In the genomic region with DNA sequence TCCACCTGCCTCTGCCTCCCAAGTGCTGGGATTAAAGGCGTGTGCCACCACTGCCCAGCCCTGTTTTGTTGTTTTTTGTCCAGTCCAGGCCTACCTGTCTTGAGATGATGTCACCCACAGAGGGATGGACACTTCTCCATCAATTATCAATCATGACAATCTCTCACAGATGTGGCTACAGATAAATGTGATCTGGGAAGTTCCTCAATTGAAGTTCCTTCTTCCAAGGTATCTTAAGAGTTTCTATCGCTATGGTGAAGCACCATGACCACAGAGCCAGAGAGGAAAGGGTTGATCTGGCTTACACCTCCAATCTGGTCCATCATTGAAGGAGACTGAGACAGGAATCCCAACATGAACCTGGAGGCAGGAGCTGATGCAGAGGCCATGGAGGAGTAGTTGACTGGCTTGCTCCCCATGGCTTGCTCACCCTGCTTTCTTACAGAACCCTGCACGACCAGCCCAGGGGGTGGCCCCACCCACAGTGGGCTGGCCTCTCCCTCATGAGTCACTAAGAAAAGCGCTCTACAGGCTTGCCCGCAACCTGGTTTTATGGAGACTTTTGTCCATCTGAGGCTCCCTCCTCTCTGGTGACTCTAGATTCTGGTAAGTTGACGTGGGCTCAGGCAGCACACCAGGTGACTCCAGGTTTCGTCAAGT, we compare ENCODE assay signal across 25 mouse cellular contexts. TPM values are rescaled to one million over a fixed set of nuclear protein-coding genes. Genes with fewer than 3 reads are reported as not detected.
DNase-seq lines count a peak whose midpoint lies in the region; ATAC-seq and TF ChIP-seq lines count a peak whose summit lies in the region.
"Had no signal": no experiment of that assay in that cellular context is flagged by ENCODE, and none has a peak within 500 bp of the region (broad histone marks: within the 10 kb centered on the region; RNA-seq: fewer than 3 reads in every experiment).

No protein-coding gene starts in this region.

- H3ac ChIP-seq in myocyte (ENCODE audit: control insufficient read depth, insufficient read length) = no peak overlapping the region

- H3K79me2 ChIP-seq in myocyte (ENCODE audit: control insufficient read depth, insufficient read depth) = no peaks in the 10 kb centered on the region

- intact Hi-C loops in left cerebral cortex, adult 2 months (cut with DNase I) = no loop called here

- ATAC-seq in intestine, embryonic 15.5 days = no peak
- no peak for ATAC-seq in intestine, postnatal 0 days
- ATAC-seq in liver, embryonic 13.5 days (ENCODE audit: low read depth) = 0 out of 2 replicates have a peak, but pooled peaks have one; percentile 33
- ATAC-seq: forebrain, postnatal 0 days; midbrain, embryonic 13.5 days had no signal

- 63% methylated on average over 7 of the region's 7 CpGs for WGBS in intestine, embryonic 15.5 days
- 63% methylated on average over 7 of the region's 7 CpGs for WGBS in intestine, postnatal 0 days
- 55% methylated on average over 7 of the region's 7 CpGs for WGBS in liver, embryonic 13.5 days (ENCODE audit: insufficient replicate concordance)

- peak; percentile 31 for TF ChIP-seq POLR2A in myocyte (IDR thresholded peaks at IDR 0.05; ENCODE audit: insufficient read length, low read depth)

- H3K4me1 ChIP-seq in intestine, embryonic 15.5 days (replicated peaks) = 0 out of 2 replicates have a peak, but pooled peaks cover 2% of the 10 kb centered on the region
- no peaks in the 10 kb centered on the region; the same call in 1 of the 2 replicates for H3K4me1 ChIP-seq in intestine, postnatal 0 days (replicated peaks; ENCODE audit: control insufficient read depth, insufficient read depth, low read length)
- H3K4me1 ChIP-seq in liver, embryonic 13.5 days (replicated peaks) = peaks cover 75% of the 10 kb centered on the region

- H3K27ac ChIP-seq in intestine, embryonic 15.5 days = no peak overlapping the region
- no peak overlapping the region for H3K27ac ChIP-seq in intestine, postnatal 0 days (ENCODE audit: low read depth, low read length)
- H3K27ac ChIP-seq in liver, embryonic 13.5 days = peak overlapping the region; percentile 66; the same call in 1 of the 2 replicates
- H3K27ac ChIP-seq in left cerebral cortex, adult 2 months = no peak overlapping the region
- H3K27ac ChIP-seq: gastrocnemius, adult 2 months; heart, embryonic 15.5 days; limb, embryonic 10.5 days; macrophage; midbrain, embryonic 13.5 days had no signal

- no peak overlapping the region for H3K4me2 ChIP-seq in intestine, embryonic 15.5 days (replicated peaks)
- H3K4me2 ChIP-seq in intestine, postnatal 0 days (replicated peaks; ENCODE audit: low read depth) = no peak overlapping the region
- H3K4me2 ChIP-seq in liver, embryonic 13.5 days = peak overlapping the region; percentile 23; the same call in 1 of the 2 replicates
- H3K4me2 ChIP-seq in myocyte (ENCODE audit: low read depth) = peak overlapping the region; percentile 82
- H3K4me2 ChIP-seq: heart, embryonic 15.5 days; lung, embryonic 14.5 days; midbrain, embryonic 13.5 days had no signal

- H3K9me3 ChIP-seq in intestine, embryonic 15.5 days = no peaks in the 10 kb centered on the region
- H3K9me3 ChIP-seq in intestine, postnatal 0 days (ENCODE audit: control insufficient read depth) = no peaks in the 10 kb centered on the region
- no peaks in the 10 kb centered on the region for H3K9me3 ChIP-seq in liver, embryonic 13.5 days (replicated peaks)
- H3K9me3 ChIP-seq: heart, embryonic 15.5 days; limb, embryonic 10.5 days; midbrain, embryonic 13.5 days had no signal

- 0 out of 2 replicates have a peak overlapping the region, but pooled peaks have one; percentile 8 for H3K9ac ChIP-seq in intestine, embryonic 15.5 days
- H3K9ac ChIP-seq in intestine, postnatal 0 days (ENCODE audit: low read depth, low read length) = no peak overlapping the region
- H3K9ac ChIP-seq in liver, embryonic 13.5 days = no peak overlapping the region; the same call in 1 of the 2 replicates
- H3K9ac ChIP-seq: forebrain, postnatal 0 days; heart, embryonic 15.5 days; lung, embryonic 14.5 days; midbrain, embryonic 13.5 days had no signal

- no peaks in the 10 kb centered on the region for H3K27me3 ChIP-seq in intestine, embryonic 15.5 days (replicated peaks)
- no peaks in the 10 kb centered on the region for H3K27me3 ChIP-seq in intestine, postnatal 0 days (replicated peaks; ENCODE audit: control insufficient read depth, insufficient read depth, low read length)
- no peaks in the 10 kb centered on the region for H3K27me3 ChIP-seq in liver, embryonic 13.5 days
- no peaks in the 10 kb centered on the region for H3K27me3 ChIP-seq in myocyte (ENCODE audit: control insufficient read depth, insufficient read depth, insufficient read length)
- H3K27me3 ChIP-seq: heart, embryonic 15.5 days had no signal

- H3K4me3 ChIP-seq in intestine, embryonic 15.5 days (replicated peaks) = no peak overlapping the region
- H3K4me3 ChIP-seq in intestine, postnatal 0 days (ENCODE audit: low read depth, low read length) = no peak overlapping the region
- no peak overlapping the region for H3K4me3 ChIP-seq in liver, embryonic 13.5 days (replicated peaks)
- H3K4me3 ChIP-seq in myocyte = no peak overlapping the region
- H3K4me3 ChIP-seq in left cerebral cortex, adult 2 months = no peak overlapping the region
- H3K4me3 ChIP-seq: gastrocnemius, adult 2 months; heart, embryonic 15.5 days; limb, embryonic 10.5 days; midbrain, embryonic 13.5 days had no signal

- DNase-seq in NIH3T3 (ENCODE audit: low read depth) = peak; percentile 52
- DNase-seq in liver, embryonic 13.5 days = peak; percentile 38
- DNase-seq in ovary, postnatal 14 days (ENCODE audit: low spot score) = no peak
- DNase-seq in left cerebral cortex, adult 2 months (ENCODE audit: extremely low spot score in 1 of 2, low spot score in 2 of 2) = no peak
- DNase-seq in c-Kit-positive CD71-positive TER-119-positive erythroid progenitor cells, embryonic 14.5 days (ENCODE audit: low spot score) = no peak
- DNase-seq: cerebellum, adult 11 months; cerebellum, postnatal 14 days; forebrain, postnatal 0 days; gastrocnemius, adult 2 months; heart, adult 18-20 months; lung, embryonic 14.5 days; thymus, postnatal 36 days had no signal

- no peak for TF ChIP-seq CTCF in intestine, postnatal 0 days (IDR thresholded peaks at IDR 0.05; ENCODE audit: low read depth)
- TF ChIP-seq CTCF in left cerebral cortex, adult 2 months (IDR thresholded peaks at IDR 0.05) = no peak

- H3K36me3 ChIP-seq in intestine, embryonic 15.5 days = no peaks in the 10 kb centered on the region
- no peaks in the 10 kb centered on the region for H3K36me3 ChIP-seq in intestine, postnatal 0 days (ENCODE audit: control insufficient read depth, insufficient read depth)
- no peaks in the 10 kb centered on the region for H3K36me3 ChIP-seq in liver, embryonic 13.5 days
- no peaks in the 10 kb centered on the region for H3K36me3 ChIP-seq in myocyte (ENCODE audit: control insufficient read depth, insufficient read depth)
- H3K36me3 ChIP-seq: heart, embryonic 15.5 days; limb, embryonic 10.5 days; midbrain, embryonic 13.5 days had no signal

TF ChIP-seq in myocyte, 11 proteins besides CTCF, POLR2A, EP300 and RAD21:
- no peak for TF ChIP-seq CEBPB (IDR thresholded peaks at IDR 0.05; ENCODE audit: insufficient read depth, poor library complexity, severe bottlenecking)
- TF ChIP-seq POLR2AphosphoS2 (IDR thresholded peaks at IDR 0.05; ENCODE audit: insufficient read length, low read depth) = peak; percentile 55
- no peak for TF ChIP-seq E2F4 (IDR thresholded peaks at IDR 0.05; ENCODE audit: insufficient read depth)
TF ChIP-seq in myocyte: peak in this region for 1.

RNA-seq across cellular contexts. Expression of a gene that starts 1.4 kb away (rescaled TPM):
- not detected in 2 replicates for polyA plus RNA-seq in intestine, embryonic 15.5 days (2015; fragmentation: Nextera tagmentation; extraction: Ambion mirVana)
- polyA plus RNA-seq in intestine, postnatal 0 days (2015; fragmentation: Nextera tagmentation; extraction: Ambion mirVana) = not detected in 2 replicates
- polyA plus RNA-seq in liver, embryonic 13.5 days (2015; fragmentation: Nextera tagmentation; extraction: Ambion mirVana) = not detected in 2 replicates
- 0.11 TPM for polyA plus RNA-seq in myocyte (2012; fragmentation: generic; extraction: Trizol)
- not detected for total RNA-seq in left cerebral cortex, adult 2 months (2021)
- total RNA-seq: adrenal gland, adult 18-20 months; forebrain, postnatal 0 days; gastrocnemius, adult 2 months; heart, adult 18-20 months; layer of hippocampus, postnatal 25 days; neutrophil, adult 5-6 weeks had no signal
- polyA plus RNA-seq: embryonic facial prominence, embryonic 11.5 days; heart, embryonic 15.5 days; kidney, embryonic 14.5 days; large intestine, adult 2 months; limb, embryonic 10.5 days; lung, embryonic 14.5 days; macrophage; midbrain, embryonic 13.5 days had no signal

RNA-seq across cellular contexts. Expression of a gene that starts 5.7 kb away (rescaled TPM):
- 25.5 and 26.2 TPM in 2 replicates for polyA plus RNA-seq in intestine, embryonic 15.5 days (2015; fragmentation: Nextera tagmentation; extraction: Ambion mirVana)
- polyA plus RNA-seq in intestine, postnatal 0 days (2015; fragmentation: Nextera tagmentation; extraction: Ambion mirVana) = 10.9 and 11.4 TPM in 2 replicates
- polyA plus RNA-seq in liver, embryonic 13.5 days (2015; fragmentation: Nextera tagmentation; extraction: Ambion mirVana) = 31.2 and 34.7 TPM in 2 replicates
- polyA plus RNA-seq in myocyte (2012; fragmentation: generic; extraction: Trizol) = 54.1 TPM
- total RNA-seq in left cerebral cortex, adult 2 months (2021) = 100 to 1,000 TPM in 1 of 2 experiments, 10 to 100 TPM in 1; 93.6 to 102 TPM

RNA-seq across cellular contexts. Expression of a gene that starts 10.8 kb away (rescaled TPM):
- 122 and 131 TPM in 2 replicates for polyA plus RNA-seq in intestine, embryonic 15.5 days (2015; fragmentation: Nextera tagmentation; extraction: Ambion mirVana)
- polyA plus RNA-seq in intestine, postnatal 0 days (2015; fragmentation: Nextera tagmentation; extraction: Ambion mirVana) = 113 and 119 TPM in 2 replicates
- 456 and 508 TPM in 2 replicates for polyA plus RNA-seq in liver, embryonic 13.5 days (2015; fragmentation: Nextera tagmentation; extraction: Ambion mirVana)
- 210 TPM for polyA plus RNA-seq in myocyte (2012; fragmentation: generic; extraction: Trizol)
- 100 to 1,000 TPM; 594 to 616 TPM for total RNA-seq in left cerebral cortex, adult 2 months (2021)

RNA-seq across cellular contexts. Expression of a gene that starts 19.8 kb away (rescaled TPM):
- polyA plus RNA-seq in intestine, embryonic 15.5 days (2015; fragmentation: Nextera tagmentation; extraction: Ambion mirVana) = 110 and 122 TPM in 2 replicates
- 50.5 and 54.4 TPM in 2 replicates for polyA plus RNA-seq in intestine, postnatal 0 days (2015; fragmentation: Nextera tagmentation; extraction: Ambion mirVana)
- 90.7 and 90.8 TPM in 2 replicates for polyA plus RNA-seq in liver, embryonic 13.5 days (2015; fragmentation: Nextera tagmentation; extraction: Ambion mirVana)
- polyA plus RNA-seq in myocyte (2012; fragmentation: generic; extraction: Trizol) = 86.4 TPM
- 10 to 100 TPM; 85.6 to 86.0 TPM for total RNA-seq in left cerebral cortex, adult 2 months (2021)

RNA-seq across cellular contexts. Expression of a gene that starts 19.9 kb away (rescaled TPM):
- 11.9 and 12.2 TPM in 2 replicates for polyA plus RNA-seq in intestine, embryonic 15.5 days (2015; fragmentation: Nextera tagmentation; extraction: Ambion mirVana)
- 3.6 and 3.7 TPM in 2 replicates for polyA plus RNA-seq in intestine, postnatal 0 days (2015; fragmentation: Nextera tagmentation; extraction: Ambion mirVana)
- 3.8 and 5.0 TPM in 2 replicates for polyA plus RNA-seq in liver, embryonic 13.5 days (2015; fragmentation: Nextera tagmentation; extraction: Ambion mirVana)
- polyA plus RNA-seq in myocyte (2012; fragmentation: generic; extraction: Trizol) = 2.0 TPM
- 10 to 100 TPM; 12.7 to 15.6 TPM for total RNA-seq in left cerebral cortex, adult 2 months (2021)

Comparison
In these comparisons a context has a peak if more than half of its experiments do, and no peak if none do; other contexts are left out.
1. H3K4me2 ChIP-seq: peak in liver, embryonic 13.5 days (single experiment) and myocyte (single experiment); none in intestine, embryonic 15.5 days (single experiment) and intestine, postnatal 0 days (single experiment).
2. DNase-seq: peak in NIH3T3 (single experiment) and liver, embryonic 13.5 days (single experiment); none in ovary, postnatal 14 days (single experiment), left cerebral cortex, adult 2 months (0 of 2) and c-Kit-positive CD71-positive TER-119-positive erythroid progenitor cells, embryonic 14.5 days (single experiment).